Mouse (Mus musculus) forebrain, embryonic 14.5 days (tissue): Measurements from ENCODE around the gene Ssr1. TPM values are rescaled to one million over a fixed set of nuclear protein-coding genes. Genes with fewer than 3 reads are reported as not detected.
A peak's percentile ranks its signal among the peaks of the same experiment; 100 is the strongest.

Experiments
- ATAC-seq: fragments of 200-750 bp; cut with Nextera tagmentation; 2 replicates; pipeline ENCODE4 v1.8.0; 2017; ENCODE audit warnings: mild to moderate bottlenecking, moderate library complexity
- DNase-seq: peaks from one replicate; pipeline ENCODE4 v3.0.0-alpha.2; 2015; ENCODE audit warnings: low spot score
- H3K27ac ChIP-seq: fragments of 300-500 bp; sonication (generic); 2 replicates; pipeline ENCODE4 v1.5.1; 2014; ENCODE audit warnings: low read depth, mild to moderate bottlenecking, control low read depth, low read length, moderate library complexity
- H3K27me3 ChIP-seq: fragments of 300-500 bp; sonication (generic); replicated peaks from 2 replicates; pipeline ENCODE4 v1.6.1; 2014; ENCODE audit warnings: low read length, control low read depth, mixed read lengths; ENCODE audit not compliant: control insufficient read depth, insufficient read depth
- H3K36me3 ChIP-seq: fragments of 300-500 bp; sonication (generic); 2 replicates; pipeline ENCODE4 v1.6.1; 2014; ENCODE audit warnings: low read length, control low read depth; ENCODE audit not compliant: control insufficient read depth, insufficient read depth
- H3K4me1 ChIP-seq: fragments of 300-500 bp; sonication (generic); 2 replicates; pipeline ENCODE4 v1.6.1; 2014; ENCODE audit warnings: antibody characterized with exemption, low read length, control low read depth; ENCODE audit not compliant: control insufficient read depth, insufficient read depth
- H3K4me2 ChIP-seq: fragments of 300-500 bp; sonication (generic); 2 replicates; pipeline ENCODE4 v1.6.1; 2014; ENCODE audit warnings: mild to moderate bottlenecking, control low read depth, low read length
- H3K4me3 ChIP-seq: fragments of 300-500 bp; sonication (generic); 2 replicates; pipeline ENCODE4 v1.5.1; 2014; ENCODE audit warnings: low read depth, low read length, control low read depth
- H3K9ac ChIP-seq: fragments of 300-500 bp; sonication (generic); 2 replicates; pipeline ENCODE4 v1.6.1; 2014; ENCODE audit warnings: mild to moderate bottlenecking, low read length, control low read depth, moderate library complexity
- H3K9me3 ChIP-seq: fragments of 300-500 bp; sonication (generic); replicated peaks from 2 replicates; pipeline ENCODE4 v1.6.1; 2016; ENCODE audit warnings: low read length, control low read depth, mixed read lengths; ENCODE audit not compliant: control insufficient read depth
- WGBS: fragments of 180-500 bp; shearing (Covaris S2); extraction: QIAGEN DNeasy Blood & Tissue Kit; methylation state at CpG from one replicate; pipeline ENCODE4 v1.1.7; 2014; 5-methylcytosine and 5-hydroxymethylcytosine counted together
- polyA plus RNA-seq: library from polyadenylated mRNA; unstranded; fragments of >200 nt; fragmentation: Nextera tagmentation; extraction: Ambion mirVana; gene quantifications from 2 replicates; pipeline ENCODE4 v1.2.1, GENCODE M21; 2014

Ssr1 gene
- polyA plus RNA-seq, 1 experiment from 2014 or later, result 64.9 TPM

DNA sequence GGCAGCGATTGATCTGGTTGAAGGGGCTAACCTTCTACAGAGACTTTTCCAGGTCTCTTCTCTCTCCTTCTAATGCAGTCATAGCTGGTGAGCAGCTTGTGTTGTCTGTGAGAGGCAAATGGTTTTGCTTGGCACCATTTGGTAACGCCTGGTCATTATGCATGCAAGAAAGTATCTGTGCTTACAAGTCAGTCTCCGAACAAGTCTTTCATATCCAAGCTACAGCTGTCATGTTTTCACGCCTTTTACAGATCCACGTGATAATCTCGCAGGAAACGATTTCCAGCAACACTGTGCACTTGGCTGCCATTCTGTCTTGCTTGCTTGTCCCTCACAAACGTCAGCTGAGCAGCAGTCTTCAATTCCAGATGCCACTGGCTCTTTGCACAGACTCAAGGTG is 24.0 kb downstream of the Ssr1 start:
- no peak overlapping the region for H3K9ac ChIP-seq
- H3K36me3 ChIP-seq, result peaks cover 2% of the 10 kb centered on the region; the same call in 1 of the 2 replicates
- H3K27ac ChIP-seq, result no peak overlapping the region
- H3K9me3 ChIP-seq, result no peaks in the 10 kb centered on the region
- no peak overlapping the region for H3K4me2 ChIP-seq
- H3K4me1 ChIP-seq, result peaks cover 7% of the 10 kb centered on the region; the same call in 1 of the 2 replicates
- WGBS, result 57% methylated on average over 8 of the region's 8 CpGs
- ATAC-seq (peak; percentile 85), DNase-seq (peak; percentile 89)
- no peaks in the 10 kb centered on the region for H3K27me3 ChIP-seq
- H3K4me3 ChIP-seq, result no peak overlapping the region

DNA sequence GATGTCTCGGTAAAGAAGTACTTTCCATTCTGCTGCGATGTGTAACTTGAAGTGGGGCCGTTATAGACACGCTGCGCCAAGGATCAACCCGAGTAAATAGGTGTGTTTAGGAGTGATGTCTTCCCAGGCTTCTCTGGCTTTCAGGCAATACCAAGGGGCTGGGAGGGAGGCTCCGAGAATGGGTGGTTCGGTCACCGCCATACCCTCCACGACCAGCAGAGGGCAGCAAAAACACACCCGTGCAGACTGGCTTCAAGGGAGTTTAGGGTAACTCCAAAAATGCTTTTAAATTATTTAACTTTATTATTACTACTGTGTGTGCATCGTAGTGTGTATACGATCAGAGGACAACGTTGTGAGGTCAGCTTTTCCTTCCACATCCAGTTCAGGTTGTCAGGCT is 24.7 kb downstream of the Ssr1 start:
- ATAC-seq, result peak; percentile 49; the same call in 1 of the 2 replicates
- peak; percentile 77 for DNase-seq
- no peaks in the 10 kb centered on the region for H3K9me3 ChIP-seq
- WGBS, result 12% methylated on average over 14 of the region's 14 CpGs
- no peak overlapping the region for H3K4me2 ChIP-seq
- 0 out of 2 replicates have a peak, but pooled peaks cover 3% of the 10 kb centered on the region for H3K27me3 ChIP-seq
- H3K9ac ChIP-seq, result no peak overlapping the region
- no peak overlapping the region for H3K4me3 ChIP-seq
- no peak overlapping the region for H3K27ac ChIP-seq
- no peaks in the 10 kb centered on the region for H3K36me3 ChIP-seq
- peaks cover 7% of the 10 kb centered on the region; the same call in 1 of the 2 replicates for H3K4me1 ChIP-seq

DNA sequence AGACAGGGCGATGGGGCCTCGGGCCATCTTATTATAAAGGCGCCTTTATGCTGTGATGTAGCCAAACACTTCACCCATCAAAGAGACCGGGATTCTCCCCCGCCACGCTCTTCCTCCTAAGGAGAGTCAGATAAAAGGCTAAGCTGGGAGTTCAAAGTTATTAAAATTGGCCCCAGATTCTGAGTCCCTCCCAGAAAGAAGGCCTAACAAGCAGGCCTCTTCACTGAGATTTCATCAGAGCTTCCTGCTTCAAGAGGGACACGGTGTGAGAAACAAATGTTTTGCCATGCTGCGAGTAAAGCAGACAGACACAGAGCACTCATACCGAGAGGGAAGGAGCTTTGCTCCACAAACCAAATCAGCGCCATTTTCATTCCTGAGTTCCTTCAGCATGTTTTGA is 26.5 kb downstream of the Ssr1 start:
- H3K36me3 ChIP-seq, result no peaks in the 10 kb centered on the region
- no peak overlapping the region for H3K4me3 ChIP-seq
- no peak overlapping the region for H3K9ac ChIP-seq
- peak; percentile 13 for DNase-seq
- ATAC-seq, result no peak
- 69% methylated on average over 10 of the region's 10 CpGs for WGBS
- peaks cover 7% of the 10 kb centered on the region; the same call in 1 of the 2 replicates for H3K4me1 ChIP-seq
- no peak overlapping the region for H3K27ac ChIP-seq
- 0 out of 2 replicates have a peak, but pooled peaks cover 3% of the 10 kb centered on the region for H3K27me3 ChIP-seq
- no peak overlapping the region for H3K4me2 ChIP-seq
- no peaks in the 10 kb centered on the region for H3K9me3 ChIP-seq

DNA sequence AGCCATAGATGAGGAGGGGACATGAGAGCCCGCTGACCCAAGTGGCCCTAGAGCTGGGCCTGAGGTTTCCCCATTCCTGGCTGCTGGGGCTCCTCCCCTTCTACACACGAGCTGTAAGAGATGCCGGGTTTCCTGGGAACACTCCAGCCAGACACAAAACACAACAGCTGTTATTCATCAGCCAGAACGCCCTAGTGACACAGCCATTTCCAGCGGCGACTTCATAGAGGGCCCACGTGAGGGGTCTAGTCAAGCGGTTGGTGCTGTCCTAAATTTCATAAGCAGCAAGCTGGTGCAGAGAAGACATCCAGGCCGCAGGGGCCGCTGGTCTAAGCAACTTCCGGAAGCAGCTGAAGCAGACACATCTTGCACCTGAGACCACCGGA is 27.0 kb downstream of the Ssr1 start:
- no peak overlapping the region for H3K27ac ChIP-seq
- no peaks in the 10 kb centered on the region for H3K36me3 ChIP-seq
- DNase-seq, result peak; percentile 33
- 0 out of 2 replicates have a peak, but pooled peaks cover 3% of the 10 kb centered on the region for H3K27me3 ChIP-seq
- 63% methylated on average over 12 of the region's 12 CpGs for WGBS
- H3K4me1 ChIP-seq, result peaks cover 7% of the 10 kb centered on the region; the same call in 1 of the 2 replicates
- ATAC-seq, result no peak
- no peak overlapping the region for H3K4me3 ChIP-seq
- H3K4me2 ChIP-seq, result no peak overlapping the region
- no peak overlapping the region for H3K9ac ChIP-seq
- no peaks in the 10 kb centered on the region for H3K9me3 ChIP-seq

DNA sequence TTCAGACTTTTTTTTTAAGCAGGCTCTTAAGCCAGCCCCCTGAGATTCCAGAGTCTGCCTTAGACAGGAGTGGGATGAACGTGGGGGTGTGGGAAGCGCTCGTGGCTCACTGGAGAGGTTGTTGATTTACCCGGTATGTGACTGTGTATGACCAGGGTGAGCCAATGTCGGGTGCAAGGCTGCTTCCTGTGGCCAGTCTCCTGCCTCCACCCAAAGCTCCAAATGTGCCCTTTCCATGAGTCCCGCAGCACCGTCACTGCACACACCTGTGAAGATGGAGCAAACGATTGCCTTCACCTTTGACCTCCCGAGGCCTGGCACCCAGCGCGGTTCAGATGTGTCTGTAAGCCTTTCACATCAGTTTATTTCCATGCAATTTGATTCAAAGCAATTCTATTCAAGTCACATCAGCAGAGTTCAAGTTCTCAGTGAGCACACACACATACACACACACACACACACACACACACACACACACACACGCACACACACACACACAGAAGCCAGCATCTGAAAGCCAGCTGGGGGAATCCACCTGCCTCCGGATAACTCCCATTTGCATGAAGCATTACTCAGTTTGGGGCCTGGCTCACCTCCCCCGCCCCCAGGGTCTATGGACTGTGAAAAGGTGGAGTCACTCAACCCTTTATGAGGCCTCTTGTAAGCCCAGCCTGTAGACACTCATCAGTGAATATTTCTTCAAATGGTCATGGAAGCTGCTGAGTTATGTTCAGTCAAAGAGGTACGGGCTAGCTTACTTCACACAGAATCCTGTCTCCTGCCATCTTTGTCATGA is 27.6 kb downstream of the Ssr1 start:
- H3K27me3 ChIP-seq, result 0 out of 2 replicates have a peak, but pooled peaks cover 3% of the 10 kb centered on the region
- no peak overlapping the region for H3K27ac ChIP-seq
- H3K36me3 ChIP-seq, result no peaks in the 10 kb centered on the region
- WGBS, result 82% methylated on average over 15 of the region's 15 CpGs
- no peak overlapping the region for H3K9ac ChIP-seq
- no peak overlapping the region for H3K4me2 ChIP-seq
- peaks cover 7% of the 10 kb centered on the region; the same call in 1 of the 2 replicates for H3K4me1 ChIP-seq
- no peak for DNase-seq
- H3K4me3 ChIP-seq, result no peak overlapping the region
- no peak for ATAC-seq
- H3K9me3 ChIP-seq, result no peaks in the 10 kb centered on the region

DNA sequence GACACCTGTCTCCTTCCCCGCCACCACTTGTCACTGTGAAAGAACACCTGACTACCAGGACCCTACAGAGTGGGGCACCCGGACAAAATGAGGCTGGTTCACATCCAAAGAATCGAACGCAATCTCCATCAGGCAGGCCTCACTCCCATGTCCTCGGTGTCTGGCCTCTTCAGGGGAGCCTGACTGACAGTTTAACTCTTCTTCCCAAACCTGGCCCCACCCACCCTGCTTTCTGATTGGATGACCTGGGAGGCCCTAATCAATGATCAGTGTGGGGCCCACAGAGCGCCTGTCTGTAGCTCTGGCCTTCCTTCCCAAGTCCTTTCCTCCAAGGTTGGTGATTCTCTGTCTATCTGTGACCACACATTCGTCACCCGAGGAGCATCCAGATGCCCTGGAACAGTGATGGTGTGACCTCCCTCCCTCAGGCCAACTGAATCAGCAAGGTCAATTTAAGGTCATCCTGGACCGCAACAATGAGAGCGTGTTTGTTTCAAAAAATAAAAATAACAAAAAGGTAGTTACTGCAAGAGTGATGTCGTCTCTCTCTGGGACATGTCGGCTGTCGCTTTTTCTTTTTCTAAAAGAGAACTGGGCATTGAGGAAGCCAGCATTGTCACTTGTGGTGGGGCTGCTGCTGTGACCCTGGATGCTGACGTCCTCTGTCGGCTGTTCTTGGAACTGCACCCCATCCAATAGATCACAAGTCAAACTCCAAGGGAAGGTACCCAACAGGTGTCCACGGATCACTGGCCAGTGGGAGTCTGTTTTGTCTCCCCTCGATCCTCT is 28.7 kb downstream of the Ssr1 start:
- Histone ChIP-seq H3K27ac (no peak overlapping the region), H3K4me3 (no peak overlapping the region), H3K4me1 (peaks cover 7% of the 10 kb centered on the region; the same call in 1 of the 2 replicates), H3K36me3 (no peaks in the 10 kb centered on the region), H3K4me2 (no peak overlapping the region), H3K27me3 (0 out of 2 replicates have a peak, but pooled peaks cover 3% of the 10 kb centered on the region), H3K9me3 (no peaks in the 10 kb centered on the region), H3K9ac (no peak overlapping the region)
- ATAC-seq, result no peak
- WGBS, result 35% methylated on average over 17 of the region's 17 CpGs
- no peak for DNase-seq

DNA sequence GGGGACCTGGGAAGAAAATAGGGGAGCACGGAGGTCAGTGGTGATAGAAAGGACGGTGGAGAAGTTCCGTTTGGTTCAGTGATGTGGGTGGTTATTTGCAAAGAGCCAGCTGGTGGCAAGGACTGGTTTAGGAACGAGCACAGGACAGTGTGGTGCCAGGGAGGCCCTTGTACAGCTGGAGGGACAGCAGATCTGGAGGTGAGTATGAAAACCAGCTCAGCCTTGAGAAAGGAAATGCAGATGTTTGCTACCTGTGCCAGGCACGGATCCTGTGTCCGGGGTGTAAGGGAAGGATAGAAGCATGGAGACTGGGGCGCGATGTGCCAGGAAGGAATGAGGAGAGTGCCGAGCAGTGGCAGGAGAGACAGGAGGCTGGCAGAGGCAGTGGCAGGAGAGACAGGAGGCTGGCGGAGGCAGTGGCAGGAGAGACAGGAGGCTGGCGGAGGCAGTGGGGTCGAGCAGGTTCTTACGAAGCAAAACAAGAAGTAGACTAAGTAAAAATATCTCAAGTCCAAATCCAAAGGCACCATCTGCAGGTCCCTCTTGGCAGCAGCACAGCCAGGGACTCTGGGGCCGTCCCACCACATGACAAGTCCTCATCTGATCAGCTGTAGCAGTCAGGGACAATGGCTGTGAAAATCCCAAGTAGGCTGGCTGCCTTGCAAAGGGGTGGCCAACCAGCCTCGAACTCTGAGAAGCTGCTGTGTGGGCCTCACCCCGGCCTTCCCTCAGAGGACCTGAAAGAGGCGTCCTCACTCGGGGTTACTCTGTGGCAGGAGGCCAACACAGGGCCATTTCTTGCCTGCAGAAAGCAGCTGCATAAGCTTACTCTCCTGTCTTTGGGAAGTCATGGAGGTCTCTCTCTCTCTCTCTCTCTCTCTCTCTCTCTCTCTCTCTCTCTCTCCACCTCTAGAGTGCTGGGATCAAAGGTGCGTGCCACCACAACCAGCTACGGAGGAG is 29.6 kb downstream of the Ssr1 start:
- Histone ChIP-seq H3K4me2 (peak overlapping the region; percentile 49), H3K36me3 (no peaks in the 10 kb centered on the region), H3K4me1 (peaks cover 7% of the 10 kb centered on the region; the same call in 1 of the 2 replicates), H3K27ac (no peak overlapping the region), H3K9me3 (no peaks in the 10 kb centered on the region), H3K4me3 (no peak overlapping the region), H3K27me3 (0 out of 2 replicates have a peak, but pooled peaks cover 3% of the 10 kb centered on the region), H3K9ac (no peak overlapping the region)
- ATAC-seq, result 0 out of 2 replicates have a peak, but pooled peaks have one; percentile 22
- 30% methylated on average over 20 of the region's 20 CpGs for WGBS
- no peak for DNase-seq
